Mouse (Mus musculus) B cell, adult 2 months (primary cell): ENCODE results near the gene Tenm4.

Experiments used
- DNase-seq, 2 experiments: peaks; one replicate each; pipeline ENCODE4 v3.0.0; 2022

The Tenm4 gene

DNA sequence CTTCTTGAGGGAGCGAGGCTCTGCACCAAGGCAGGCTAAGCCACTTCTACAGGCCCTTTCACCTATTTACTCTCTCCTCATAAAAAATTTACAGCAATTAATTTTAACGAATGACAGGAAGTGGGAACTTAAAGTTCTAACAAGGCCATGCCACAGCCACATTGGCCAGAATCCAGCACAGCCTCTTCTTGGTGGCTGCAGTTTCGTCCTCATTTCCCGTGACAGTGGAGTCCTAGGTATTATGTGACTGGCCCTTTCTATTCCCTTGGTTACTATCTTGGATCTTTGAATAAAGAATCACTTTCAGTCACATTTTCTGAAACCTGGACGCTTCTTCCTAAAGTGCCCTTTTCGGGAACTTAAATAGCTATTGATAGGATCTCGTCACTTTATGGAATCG is 181.6 kb downstream of the Tenm4 start:
- DNase-seq: no peak

GRCm38 (mm10) chr7:96356285-96356811 is 185.3 kb downstream of the Tenm4 start:
- no peak for DNase-seq

GRCm38 (mm10) chr7:96357550-96357949 is 186.5 kb downstream of the Tenm4 start:
- no peak for DNase-seq

DNA sequence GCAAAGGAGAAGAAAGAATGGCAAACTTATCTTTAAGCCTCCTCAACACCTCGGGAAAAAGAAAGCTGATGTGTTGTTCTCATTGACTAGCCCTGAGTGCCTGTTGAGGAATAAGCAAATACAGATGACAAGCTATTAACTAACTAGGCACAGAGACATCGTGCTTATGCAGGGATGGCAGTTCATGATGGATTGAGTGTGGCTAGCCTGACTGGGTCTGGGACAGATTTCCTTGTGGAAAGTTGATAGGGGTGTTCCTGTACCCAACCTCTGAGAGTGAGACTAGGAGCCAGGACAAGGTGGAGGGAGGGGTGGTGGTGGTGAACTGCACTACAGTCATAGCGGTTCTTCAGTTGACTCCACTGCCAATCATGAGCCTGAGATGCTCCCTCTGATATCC is 192.3 kb downstream of the Tenm4 start:
- DNase-seq: no peak

GRCm38 (mm10) chr7:96369947-96370346 is 198.9 kb downstream of the Tenm4 start:
- DNase-seq: no peak

GRCm38 (mm10) chr7:96374004-96374663 is 203.1 kb downstream of the Tenm4 start:
- no peak for DNase-seq

DNA sequence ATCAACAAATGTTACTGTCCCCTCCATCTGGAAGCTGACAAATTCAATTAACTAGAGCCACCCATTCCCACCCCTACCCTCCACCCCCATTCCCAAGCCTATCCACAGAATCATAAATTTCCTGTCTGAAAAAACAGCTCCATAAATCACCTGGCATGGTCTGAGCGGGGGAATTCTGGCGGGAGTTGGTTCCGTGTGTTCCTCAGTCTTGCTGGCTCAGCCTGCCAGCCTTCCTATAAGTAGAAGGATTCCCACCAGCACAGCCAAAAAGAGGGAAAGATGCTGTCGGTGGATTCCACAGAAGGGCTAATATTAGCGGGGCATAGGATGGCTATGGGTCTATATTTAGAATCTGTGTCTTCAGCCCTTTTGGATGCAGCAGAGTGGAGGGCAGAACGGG is 204.5 kb downstream of the Tenm4 start:
- no peak for DNase-seq

DNA sequence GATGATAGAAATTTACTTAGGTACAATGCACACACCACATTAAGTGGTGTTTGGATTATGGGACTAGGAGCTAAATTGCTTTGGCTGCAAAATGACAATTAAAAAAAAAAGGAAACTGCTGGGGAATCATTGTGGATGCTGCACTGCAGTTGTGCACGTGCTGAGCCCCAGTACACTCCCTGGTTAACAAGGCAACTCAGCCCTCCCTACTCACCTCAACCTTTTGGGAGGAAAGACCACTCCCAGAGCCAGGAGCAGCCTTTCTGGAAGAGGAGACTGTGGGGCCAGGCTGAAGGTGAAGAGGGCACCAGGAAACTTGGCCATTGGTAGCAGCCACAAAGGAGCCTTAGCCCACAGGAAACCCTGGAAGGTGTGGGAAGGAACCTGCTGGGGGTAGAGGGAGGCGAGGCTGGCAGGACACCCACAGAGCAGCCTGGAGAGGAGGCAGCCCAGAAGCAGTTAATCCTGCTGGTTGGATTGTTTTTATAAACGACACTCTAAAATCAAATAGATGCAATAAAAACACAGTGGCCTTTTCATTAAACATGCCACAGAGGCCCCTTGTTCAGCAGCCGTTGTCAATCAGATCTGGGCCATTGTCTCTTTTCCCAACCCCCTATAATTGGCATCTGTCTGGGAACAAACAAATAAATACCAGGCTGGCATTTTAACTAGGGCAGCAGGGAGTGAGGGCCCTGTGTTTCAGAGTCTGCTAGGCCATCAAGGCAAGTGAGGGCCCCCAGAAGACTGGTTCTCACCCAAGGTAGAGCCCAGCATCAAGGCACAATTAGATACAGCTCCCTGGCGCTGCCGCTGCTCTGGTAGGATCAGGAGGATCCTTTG is 212.9 kb downstream of the Tenm4 start:
- no peak for DNase-seq

GRCm38 (mm10) chr7:96384726-96385500 is 213.9 kb downstream of the Tenm4 start:
- no peak for DNase-seq

- DNase-seq: no peak
Measured at GRCm38 (mm10) chr7:96385850-96386249, 214.8 kb downstream of the Tenm4 start.

- no peak for DNase-seq
Measured at GRCm38 (mm10) chr7:96390034-96390670, 219.1 kb downstream of the Tenm4 start.

GRCm38 (mm10) chr7:96390894-96391293 is 219.8 kb downstream of the Tenm4 start:
- DNase-seq: no peak

DNA sequence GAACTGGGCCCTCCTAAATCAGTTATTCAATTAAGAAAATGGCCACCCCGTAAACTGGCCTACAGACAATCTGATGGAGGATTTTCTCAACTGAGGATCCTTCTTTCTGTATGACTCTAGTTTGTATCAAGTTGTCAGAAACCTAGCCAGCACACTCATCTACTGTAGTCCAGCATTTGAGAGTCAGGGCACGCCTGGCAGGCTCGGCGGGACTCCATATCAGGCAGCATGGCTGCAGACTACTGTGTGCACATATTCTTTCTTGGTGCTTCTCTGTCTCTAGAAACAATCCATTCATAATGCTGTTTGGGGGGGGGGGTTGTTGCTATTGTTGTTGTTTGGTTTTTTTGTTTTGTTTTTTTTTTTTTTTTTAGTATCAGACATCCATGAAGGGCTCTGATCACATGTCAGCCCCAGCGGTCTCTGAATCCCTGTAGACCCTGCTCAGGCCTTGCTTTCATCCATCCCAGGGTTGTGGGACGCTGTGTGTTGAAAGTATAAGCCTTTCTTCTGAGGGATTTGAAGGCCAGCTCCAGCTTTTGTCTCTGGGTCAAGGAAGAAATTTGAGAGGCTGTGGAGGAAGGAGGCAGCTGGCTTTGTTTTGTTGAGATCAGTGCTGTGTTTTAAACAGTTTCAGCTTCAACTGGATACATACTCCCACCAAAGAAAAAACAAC is 220.9 kb downstream of the Tenm4 start:
- no peak for DNase-seq

- DNase-seq: no peak
Measured at GRCm38 (mm10) chr7:96392600-96392999, 221.6 kb downstream of the Tenm4 start.

GRCm38 (mm10) chr7:96397940-96398339 is 226.9 kb downstream of the Tenm4 start:
- no peak for DNase-seq

- no peak for DNase-seq
Measured at GRCm38 (mm10) chr7:96400411-96400810, 229.4 kb downstream of the Tenm4 start.

- peak; percentile 56 to 57 for DNase-seq
Measured at GRCm38 (mm10) chr7:96406630-96407214, 235.7 kb downstream of the Tenm4 start.

DNA sequence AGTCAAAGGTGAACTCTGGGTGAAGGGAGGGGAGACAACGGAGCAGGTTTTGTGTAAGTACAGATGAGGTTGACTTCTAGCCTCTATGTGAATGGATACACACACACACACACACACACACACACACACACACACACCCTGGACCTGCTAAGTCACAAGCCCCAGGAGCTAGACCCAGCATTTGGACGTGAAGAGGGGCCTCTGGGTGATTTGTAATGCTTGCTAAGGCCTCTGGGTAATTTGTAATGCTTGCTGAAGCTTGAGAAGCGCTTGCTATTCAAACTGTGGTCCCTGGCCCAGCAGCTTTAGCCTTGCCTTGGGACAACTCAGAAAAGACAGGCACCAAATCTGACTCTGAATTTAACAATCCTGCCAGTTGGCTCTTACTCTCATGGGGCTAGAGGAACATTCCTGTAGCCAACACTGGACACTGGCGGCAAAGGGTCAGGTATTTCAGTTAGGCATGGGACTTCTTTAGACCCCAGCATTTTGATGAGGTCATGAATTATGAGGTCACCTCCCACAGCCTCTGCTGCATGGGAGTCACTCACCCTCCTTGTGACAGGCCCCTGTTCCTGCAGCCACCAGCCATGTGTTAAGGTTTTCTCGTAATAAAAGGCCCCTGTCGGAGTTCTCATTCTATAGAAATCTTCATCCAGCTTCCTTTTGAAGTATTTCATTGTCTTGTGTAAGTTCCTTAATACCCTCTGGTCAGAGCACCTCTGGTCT is 237.3 kb downstream of the Tenm4 start:
- DNase-seq: no peak

GRCm38 (mm10) chr7:96409323-96409880 is 238.4 kb downstream of the Tenm4 start:
- no peak for DNase-seq

- DNase-seq: no peak
Measured at GRCm38 (mm10) chr7:96413822-96414221, 242.8 kb downstream of the Tenm4 start.
